Mouse (Mus musculus) gastrocnemius, adult 8-10 months (tissue): ENCODE data around the gene Cd81. TPM values are rescaled to one million over a fixed set of nuclear protein-coding genes. Genes with fewer than 3 reads are reported as not detected.

ENCODE experiments used
- DNase-seq, 2 experiments: peaks; one replicate each; pipeline ENCODE4 v3.0.0; 2022; ENCODE audit warnings: low spot score in 2 of 2
- total RNA-seq, 4 experiments: library from RNA; stranded (reverse); gene quantifications; 2 replicates each; pipeline ENCODE4 v1.2.4; 2022

The Cd81 gene
- total RNA-seq, 4 experiments from 2014 or later, result 85.0 to 103 (median 88.3) TPM

- peak; percentile 97 to 99 for DNase-seq
Observed at GRCm38 (mm10) chr7:143068882-143069591, 16.5 kb downstream of the Cd81 start, which contains the start of gene Tssc4. Tssc4 (plus strand) TSS chr7:143069249.

GRCm38 (mm10) chr7:143069751-143070400 lies 17.3 kb downstream of the Cd81 start:
- no peak for DNase-seq

GRCm38 (mm10) chr7:143070506-143071070 lies 18.0 kb downstream of the Cd81 start:
- no peak for DNase-seq

DNA sequence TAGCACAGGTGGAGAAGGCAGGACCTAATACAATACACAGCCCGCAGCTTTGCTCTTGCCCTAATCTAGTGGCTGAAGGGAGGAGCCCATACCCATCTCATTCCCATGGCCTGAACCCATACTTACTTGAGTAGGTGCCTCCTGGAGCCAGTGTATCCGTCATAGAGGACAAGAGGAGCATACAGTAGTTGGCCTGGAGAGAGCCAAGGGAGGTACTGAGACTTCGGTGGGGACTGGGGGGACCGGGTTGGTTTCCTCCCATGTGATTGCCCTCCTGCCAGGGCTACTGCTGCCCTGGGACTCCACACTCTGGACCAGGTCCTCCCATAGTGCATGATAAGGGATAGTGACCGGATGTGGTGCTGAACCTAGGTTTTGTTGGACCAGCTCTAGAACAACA lies 20.1 kb downstream of the Cd81 start:
- no peak for DNase-seq

- no peak for DNase-seq
Observed at GRCm38 (mm10) chr7:143073086-143073485, 20.5 kb downstream of the Cd81 start.

GRCm38 (mm10) chr7:143075394-143075793 lies 22.9 kb downstream of the Cd81 start:
- DNase-seq, result no peak

GRCm38 (mm10) chr7:143077351-143077750 lies 24.8 kb downstream of the Cd81 start:
- DNase-seq, result no peak

- no peak for DNase-seq
Observed at GRCm38 (mm10) chr7:143082024-143082423, 29.5 kb downstream of the Cd81 start.

DNA sequence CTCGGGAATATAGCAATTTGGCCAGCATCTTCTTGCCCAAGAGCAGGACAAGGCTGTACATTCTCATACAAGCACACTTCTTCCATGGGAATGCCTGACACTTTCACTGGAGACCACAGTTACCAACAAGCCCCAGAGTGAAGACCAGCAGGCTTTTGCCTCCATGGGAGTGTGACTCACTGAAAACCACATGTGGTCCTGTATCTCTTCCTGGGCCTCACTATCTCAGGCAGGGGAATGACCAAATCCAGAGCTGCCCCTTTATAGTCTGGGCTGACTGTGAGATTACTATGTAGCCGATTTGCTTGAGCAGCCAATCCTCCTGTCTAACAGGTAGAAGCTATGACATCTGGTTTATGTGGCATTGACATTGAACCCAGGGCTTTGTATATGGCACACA lies 31.2 kb downstream of the Cd81 start:
- no peak for DNase-seq

DNA sequence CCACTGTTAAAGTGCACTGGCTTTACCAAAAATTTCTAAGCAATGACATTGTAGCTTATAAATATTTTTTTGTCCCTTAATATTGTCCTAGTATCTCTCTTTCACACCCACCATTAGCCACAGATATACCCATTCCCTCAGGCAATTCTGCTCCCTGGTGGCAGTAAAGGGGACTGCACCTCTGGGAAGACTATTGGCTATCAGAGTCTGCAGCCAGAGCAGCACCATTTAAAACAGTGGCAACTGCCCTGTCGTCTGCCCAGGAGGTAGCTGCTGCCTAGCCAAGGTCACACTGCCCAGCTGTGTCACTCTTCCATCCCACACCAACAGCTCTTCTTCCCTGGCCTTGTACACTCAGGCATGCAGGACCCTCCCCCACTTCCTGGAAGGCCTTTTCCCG lies 33.8 kb downstream of the Cd81 start:
- peak; percentile 42 to 52 for DNase-seq

- no peak for DNase-seq
Observed at GRCm38 (mm10) chr7:143087070-143087579, 34.6 kb downstream of the Cd81 start.

DNA sequence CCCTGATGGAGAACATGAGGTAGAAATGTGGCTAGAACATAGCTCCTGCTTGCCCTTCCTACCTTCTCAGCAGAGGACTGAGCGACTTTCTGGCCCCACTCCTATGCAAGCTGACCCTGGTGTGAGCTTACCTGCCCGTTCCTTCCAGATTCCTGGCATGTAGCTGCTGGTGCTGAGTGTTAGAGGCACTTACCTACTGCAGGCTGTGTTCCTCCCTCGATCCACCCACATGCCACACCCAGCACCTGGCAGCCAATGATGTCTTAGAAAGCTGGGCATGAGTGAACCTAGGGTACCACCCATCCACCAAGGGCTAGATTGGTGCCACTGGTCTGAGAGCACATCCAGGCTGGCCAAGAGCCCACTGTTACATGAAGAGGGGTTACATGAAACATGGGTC lies 41.3 kb downstream of the Cd81 start:
- no peak for DNase-seq

GRCm38 (mm10) chr7:143094592-143095553 lies 42.3 kb downstream of the Cd81 start, which contains the start of gene Trpm5:
Trpm5 (minus strand) TSS chr7:143094642.
- peak; percentile 48 to 60 for DNase-seq

DNA sequence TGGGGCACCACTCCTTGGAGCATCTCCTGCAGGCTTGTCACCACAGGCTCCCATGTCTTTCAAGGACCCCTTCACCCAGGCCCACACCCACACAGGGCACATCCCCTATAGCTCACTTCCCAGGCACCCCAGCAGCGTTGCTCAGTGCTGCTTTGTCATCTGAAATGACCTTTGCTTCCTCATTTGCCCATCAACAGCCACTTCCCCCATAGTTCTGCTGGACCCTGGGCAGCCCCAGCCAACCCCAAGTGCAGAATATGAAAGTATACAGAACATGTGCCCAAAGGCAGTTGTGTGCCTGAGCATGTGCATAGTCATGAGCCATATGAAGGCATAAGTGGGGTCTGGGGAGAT lies 43.0 kb downstream of the Cd81 start:
- DNase-seq, result no peak

DNA sequence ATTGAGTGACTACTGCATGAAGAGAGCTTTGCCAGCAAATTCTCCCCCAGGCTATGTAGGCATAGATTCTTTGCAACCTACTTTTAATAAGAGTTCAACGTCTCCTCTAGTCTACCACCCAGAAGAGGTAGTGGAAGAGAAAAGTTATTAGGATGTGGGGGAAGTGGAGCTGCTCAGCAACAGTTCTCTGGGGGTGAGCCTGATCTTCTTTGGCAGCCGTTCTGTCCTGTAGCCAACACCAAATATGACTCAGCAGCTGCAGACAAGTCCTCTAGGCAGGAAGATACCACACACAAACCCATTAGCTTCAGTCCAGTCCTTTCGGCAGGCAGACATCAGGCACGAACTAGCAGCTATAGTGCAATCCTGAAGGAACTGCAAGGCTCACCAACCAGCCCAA lies 48.2 kb downstream of the Cd81 start:
- no peak for DNase-seq

- DNase-seq, result no peak
Observed at GRCm38 (mm10) chr7:143105258-143105897, 52.8 kb downstream of the Cd81 start.

DNA sequence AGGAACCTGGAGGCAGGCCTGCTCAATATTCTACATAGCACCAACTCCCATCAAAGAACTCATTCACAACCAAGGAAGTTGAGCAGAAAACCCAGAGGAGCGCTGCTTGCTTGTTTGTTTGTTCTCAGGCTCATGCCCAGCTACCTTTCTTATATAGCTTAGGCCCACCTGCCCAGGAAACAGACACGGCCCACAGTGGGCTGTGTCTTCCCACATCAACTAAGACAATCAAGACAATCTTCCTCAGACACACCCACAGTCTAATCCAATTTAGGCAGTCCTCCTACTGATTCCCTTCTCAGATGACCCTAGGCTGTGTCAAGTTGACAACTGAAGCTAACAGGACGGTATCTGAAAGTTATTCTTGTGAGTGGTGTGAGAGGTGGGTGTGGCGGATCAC lies 53.5 kb downstream of the Cd81 start, which contains the start of gene Kcnq1:
Kcnq1 (plus strand) TSS at position 301 of the 400 bp plus-strand sequence.
- DNase-seq, result no peak

GRCm38 (mm10) chr7:143106672-143107465 lies 54.3 kb downstream of the Cd81 start:
- DNase-seq, result no peak

DNA sequence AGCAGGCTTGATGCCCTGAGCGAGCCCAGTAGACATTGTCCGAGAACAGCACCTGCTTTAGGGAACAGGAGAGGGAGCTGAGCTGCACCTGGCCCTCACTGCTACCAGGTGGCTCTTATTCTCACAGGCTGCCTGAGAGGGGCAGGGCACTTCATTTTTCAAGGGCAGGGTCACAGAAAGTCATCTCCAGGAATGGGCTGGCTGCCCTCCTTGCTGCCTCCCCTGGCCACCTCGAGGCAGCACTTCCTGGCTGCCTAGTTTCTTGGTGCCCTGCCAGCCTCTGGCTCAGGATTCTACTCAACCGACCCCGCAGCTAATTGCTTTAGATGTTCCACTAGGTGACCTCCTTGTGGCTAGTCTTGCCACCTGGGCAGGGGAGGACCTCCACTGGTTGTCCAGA lies 55.7 kb downstream of the Cd81 start:
- no peak for DNase-seq
